Mouse (Mus musculus): ENCODE measurements at regions not wholly inside any gene's neighbourhood (a gene's known extent, or its start where the extent isn't known, plus 50 kb on each side); places are given as distances from the start of the nearest gene placed in this dataset.

- DNase-seq (ENCODE audit: low spot score in 2 of 2), result peak in 1 of 2 experiments; percentile 16
These were observed 406.8 kb upstream of the Zmiz1 start for GRCm38 (mm10) chr14:25052175-25052574.

DNA sequence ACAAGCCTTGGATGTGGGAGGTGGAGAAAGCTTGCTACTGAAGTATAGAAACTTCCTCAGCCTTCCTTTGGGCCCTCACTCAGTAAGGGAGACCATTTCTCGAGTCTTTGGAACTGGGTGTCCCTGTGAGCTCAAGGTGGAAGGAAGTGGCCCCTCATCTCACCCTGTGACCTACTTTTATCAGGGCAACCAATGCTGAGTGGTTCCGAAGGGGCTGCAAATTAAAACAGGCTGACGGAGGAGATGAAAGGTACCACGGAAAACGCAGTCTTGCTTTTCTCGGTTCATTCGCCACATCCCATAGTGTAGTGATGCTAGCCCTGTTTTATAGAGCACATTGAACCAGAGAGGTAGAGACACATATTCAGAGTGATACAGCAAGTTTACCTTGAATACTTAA, 399.6 kb upstream of the Zmiz1 start:
- DNase-seq (ENCODE audit: low spot score in 2 of 2), result no peak

DNA sequence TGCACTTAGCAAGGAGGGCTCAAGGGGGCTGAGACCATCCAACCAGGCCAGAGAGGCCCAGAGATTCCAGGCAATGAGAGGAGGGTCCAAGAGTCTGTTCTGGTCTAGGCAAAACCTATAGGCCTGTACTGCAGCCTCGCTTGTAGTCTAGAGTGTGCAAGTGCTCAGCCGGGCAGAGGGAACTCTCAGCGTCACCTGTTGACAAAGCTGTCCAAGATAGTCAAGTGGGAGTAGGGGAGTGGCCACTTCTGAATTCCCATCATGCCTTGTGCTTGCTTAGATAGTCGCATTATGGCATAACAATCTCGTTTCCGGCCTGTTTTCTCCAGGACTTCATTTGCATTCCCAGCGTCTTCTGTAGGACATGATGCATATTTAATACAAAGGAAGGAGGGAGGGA, 398.7 kb upstream of the Zmiz1 start:
- no peak for DNase-seq (ENCODE audit: low spot score in 2 of 2)

DNA sequence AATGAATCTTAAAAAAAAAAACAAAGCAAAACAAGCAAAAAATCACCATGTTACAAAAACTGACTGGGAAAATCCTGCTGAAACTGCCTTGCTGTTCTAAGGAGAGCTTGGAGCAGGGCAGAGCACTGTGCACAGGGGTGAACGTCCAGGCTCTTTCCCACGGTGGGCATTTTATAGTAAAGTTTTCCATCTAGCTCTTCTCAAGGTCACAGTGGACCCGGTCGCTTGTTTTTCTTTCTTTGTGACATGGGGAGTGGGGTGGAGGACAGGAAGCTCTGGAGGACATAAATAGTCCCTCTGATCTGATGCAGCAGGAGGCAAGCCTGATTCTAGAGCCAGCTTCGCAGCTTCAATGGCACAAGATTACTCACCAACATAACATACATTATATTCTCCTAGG, 395.9 kb upstream of the Zmiz1 start:
- DNase-seq (ENCODE audit: low spot score in 2 of 2), result no peak

DNA sequence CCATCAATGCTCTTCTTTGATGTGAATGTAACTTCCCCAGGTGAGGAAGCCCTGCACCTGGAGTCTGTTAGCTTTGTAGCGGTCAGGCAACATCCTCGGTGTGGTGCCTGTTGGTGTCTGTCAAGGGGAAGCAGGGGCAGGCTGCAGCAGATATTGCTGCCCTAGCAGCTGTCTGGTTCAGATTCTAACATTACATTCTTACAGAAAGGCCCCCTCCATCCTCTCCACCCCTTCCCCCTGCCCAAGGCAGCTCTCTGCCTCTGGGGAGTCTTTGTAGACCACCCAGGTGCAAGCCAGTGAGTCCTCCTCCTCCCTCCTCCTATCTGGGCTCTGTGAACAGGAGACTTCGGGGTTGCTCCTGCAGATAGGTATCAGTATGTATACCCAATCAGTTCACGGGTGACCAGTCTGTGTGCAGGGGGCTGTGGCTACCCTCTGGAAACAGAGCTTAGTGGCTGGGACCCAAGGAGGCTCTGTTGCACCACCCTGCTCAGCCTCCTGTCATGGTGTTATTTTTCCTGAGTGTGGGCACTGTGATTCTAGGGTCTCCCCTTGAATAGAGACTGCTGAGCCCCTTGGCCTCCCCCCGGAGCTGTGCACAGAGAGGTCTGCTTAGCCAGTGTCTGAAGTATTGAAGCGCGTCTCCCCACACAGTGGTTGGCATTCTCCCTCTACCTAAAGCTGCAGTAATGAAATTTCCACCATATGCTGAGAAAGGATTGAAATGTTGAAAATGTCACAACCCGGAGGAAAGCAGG, 394.6 kb upstream of the Zmiz1 start:
- no peak for DNase-seq (ENCODE audit: low spot score in 2 of 2)

- no peak for DNase-seq (ENCODE audit: low spot score in 2 of 2)
These were observed 391.6 kb upstream of the Zmiz1 start for GRCm38 (mm10) chr14:25067435-25067834.

DNA sequence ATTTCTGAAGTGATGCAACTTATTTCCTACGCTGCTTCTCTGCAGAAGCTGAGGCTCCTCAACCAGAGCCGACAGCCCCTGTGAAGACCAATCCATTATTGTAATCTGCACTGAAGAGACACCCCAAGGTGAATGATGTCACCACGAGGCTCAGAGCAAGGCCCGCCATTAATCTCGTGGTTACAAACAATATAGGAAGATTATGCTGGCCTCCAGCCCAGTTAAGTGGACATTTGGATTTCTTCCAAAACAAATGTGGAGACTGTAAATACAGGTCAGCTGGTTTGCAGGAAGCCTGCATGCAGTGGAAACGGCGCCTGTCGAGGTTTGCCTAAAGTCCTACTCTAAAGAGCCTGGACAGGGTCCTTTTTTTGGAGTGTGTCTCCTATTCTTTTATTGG, 390.6 kb upstream of the Zmiz1 start:
- no peak for DNase-seq (ENCODE audit: low spot score in 2 of 2)

GRCm38 (mm10) chr14:25073143-25073542, 385.8 kb upstream of the Zmiz1 start:
- DNase-seq (ENCODE audit: low spot score in 2 of 2), result no peak

- no peak for DNase-seq (ENCODE audit: low spot score in 2 of 2)
These were observed 384.8 kb upstream of the Zmiz1 start for GRCm38 (mm10) chr14:25074022-25074800.

- no peak for DNase-seq (ENCODE audit: low spot score in 2 of 2)
These were observed 384.1 kb upstream of the Zmiz1 start for GRCm38 (mm10) chr14:25074891-25075290.

DNA sequence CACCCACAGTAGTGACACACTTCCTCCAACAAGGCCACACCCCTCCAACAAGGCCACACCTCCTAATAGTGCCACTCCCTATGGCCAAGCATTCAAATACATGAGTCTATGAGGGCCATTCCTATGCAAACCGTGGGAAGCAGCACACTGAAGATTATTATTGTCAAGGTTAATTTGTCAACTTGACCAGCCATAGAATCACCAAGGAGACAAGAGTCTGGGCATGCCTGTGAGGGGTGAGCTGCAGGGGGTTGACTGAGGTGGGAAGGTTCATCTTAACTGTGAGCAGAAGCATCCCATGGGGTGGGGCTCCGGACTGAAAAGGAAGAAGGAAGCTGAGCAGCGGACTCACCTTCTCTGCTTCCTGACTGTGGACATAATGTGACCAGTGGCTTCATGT, 378.6 kb upstream of the Zmiz1 start:
- no peak for DNase-seq (ENCODE audit: low spot score in 2 of 2)

- DNase-seq (ENCODE audit: low spot score in 2 of 2), result no peak
These were observed 375.1 kb upstream of the Zmiz1 start for GRCm38 (mm10) chr14:25083847-25084246.

DNA sequence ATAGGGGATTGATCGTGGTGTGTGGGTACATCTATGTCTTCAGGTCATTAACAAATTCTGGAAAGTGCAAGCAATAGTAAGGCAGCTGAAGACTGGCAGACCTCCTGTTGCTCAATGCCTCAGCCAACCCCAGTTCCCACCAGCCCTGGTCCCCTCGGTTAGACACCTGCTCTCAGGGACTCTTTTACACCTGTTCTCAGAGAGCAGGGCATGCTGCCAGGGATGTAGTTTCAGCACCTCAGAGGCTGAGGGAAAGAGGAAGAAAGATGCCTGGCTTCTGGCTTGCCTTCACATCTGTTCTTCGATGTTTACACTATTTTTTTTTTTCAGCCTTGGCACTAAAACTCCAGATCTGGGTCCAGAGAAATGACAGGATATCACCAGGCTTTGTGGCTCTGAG, 362.2 kb upstream of the Zmiz1 start:
- DNase-seq (ENCODE audit: low spot score in 2 of 2), result no peak

- peak in 1 of 2 experiments; percentile 28 for DNase-seq (ENCODE audit: low spot score in 2 of 2)
These were observed 353.6 kb upstream of the Zmiz1 start for GRCm38 (mm10) chr14:25105391-25105790.

GRCm38 (mm10) chr14:25106451-25106850, 352.5 kb upstream of the Zmiz1 start:
- no peak for DNase-seq (ENCODE audit: low spot score in 2 of 2)

- no peak for DNase-seq (ENCODE audit: low spot score in 2 of 2)
These were observed 350.8 kb upstream of the Zmiz1 start for GRCm38 (mm10) chr14:25108101-25108652.

- no peak for DNase-seq (ENCODE audit: low spot score in 2 of 2)
These were observed 350.2 kb upstream of the Zmiz1 start for GRCm38 (mm10) chr14:25108701-25109290.

DNA sequence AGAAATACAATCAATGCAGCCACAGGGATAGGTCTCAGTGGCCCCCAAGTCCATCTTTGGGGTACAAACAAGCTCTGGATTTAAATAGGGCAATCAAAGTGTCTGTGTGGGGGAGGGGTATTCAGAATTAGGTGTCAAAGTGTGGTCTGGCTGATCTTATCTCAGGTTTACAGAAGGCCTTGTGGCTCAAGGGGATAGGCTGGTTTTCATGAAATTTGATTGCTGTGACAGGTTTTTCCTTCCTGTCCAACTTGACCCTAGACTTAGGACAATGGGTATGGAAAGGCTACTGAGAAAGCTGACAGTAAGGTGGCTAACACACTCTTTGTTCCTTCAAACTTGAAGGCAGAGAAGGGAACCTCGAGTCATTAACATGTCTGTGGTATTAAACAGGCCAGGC, 349.3 kb upstream of the Zmiz1 start:
- DNase-seq (ENCODE audit: low spot score in 2 of 2), result no peak

GRCm38 (mm10) chr14:25112832-25113231, 346.2 kb upstream of the Zmiz1 start:
- no peak for DNase-seq (ENCODE audit: low spot score in 2 of 2)

DNA sequence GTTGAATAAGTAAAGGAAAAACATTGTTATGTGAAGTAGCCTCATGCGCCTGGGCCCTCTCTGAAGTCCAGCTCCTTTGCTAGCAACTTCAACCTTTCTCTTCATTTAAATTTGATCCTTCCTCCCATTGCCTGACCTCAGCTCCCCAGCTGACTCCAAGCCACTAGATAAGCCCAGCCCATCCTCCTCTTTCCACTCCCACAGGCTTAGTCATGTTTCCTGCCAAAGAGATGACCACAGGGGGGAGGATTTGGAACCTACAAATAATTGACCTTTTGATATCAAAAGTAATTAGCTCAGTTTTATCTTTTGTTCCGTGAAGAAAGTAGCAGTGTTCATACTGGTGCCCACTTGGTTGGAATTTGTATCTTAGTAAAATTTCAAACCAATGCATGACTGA, 345.7 kb upstream of the Zmiz1 start:
- DNase-seq (ENCODE audit: low spot score in 2 of 2), result no peak

DNA sequence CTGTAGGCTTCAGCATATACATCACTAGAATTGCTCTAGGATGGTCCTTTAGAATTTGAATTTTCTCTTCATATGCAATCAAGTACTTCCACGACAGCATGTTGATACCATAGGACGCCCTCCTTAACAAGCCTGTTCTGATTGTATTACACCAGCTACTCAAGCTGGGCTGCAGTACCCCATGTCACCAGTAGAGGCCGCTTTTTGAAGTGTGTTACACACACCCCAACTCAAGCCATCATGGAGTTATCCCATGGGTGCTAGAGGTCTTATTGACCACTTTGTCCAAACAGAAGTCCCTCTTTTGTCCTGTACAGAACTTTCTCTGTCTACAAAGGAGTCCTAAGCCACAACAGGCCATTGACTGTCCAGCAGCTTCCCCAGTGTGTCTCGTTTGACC, 342.6 kb upstream of the Zmiz1 start:
- DNase-seq (ENCODE audit: low spot score in 2 of 2), result peak; percentile 50 to 72

DNA sequence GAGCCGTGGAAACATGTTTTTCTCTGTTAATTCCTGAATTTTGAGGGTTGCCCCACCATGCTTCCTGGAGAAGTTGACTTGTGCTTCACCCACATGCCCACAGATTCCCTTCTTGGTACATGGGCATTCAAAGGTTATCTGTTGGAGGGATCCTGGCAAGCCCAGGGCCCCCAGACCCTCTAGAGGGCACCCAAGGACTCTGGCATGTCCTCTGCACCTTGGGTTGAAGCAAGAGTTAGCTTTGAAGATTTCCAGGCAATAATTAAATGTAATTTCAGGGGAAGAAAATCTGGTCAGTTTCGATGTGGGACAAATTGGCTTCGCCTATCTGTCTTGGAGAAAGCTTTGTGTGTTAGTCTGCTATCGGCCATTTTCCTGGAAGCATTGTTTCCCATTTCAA, 339.0 kb upstream of the Zmiz1 start:
- no peak for DNase-seq (ENCODE audit: low spot score in 2 of 2)

Measured in gastrocnemius, postnatal 4 days (tissue).